Mouse (Mus musculus) spleen, postnatal 4 days (tissue): ENCODE data around the gene Maco1.
"Not testable (repeated sequence)": the region's sequence is repeated elsewhere in the genome, so short reads cannot be mapped to it uniquely, and the experiment has no call there.

Experiments
- DNase-seq, 2 experiments: peaks; one replicate each; pipeline ENCODE4 v3.0.0; 2022; ENCODE audit warnings: low spot score in 2 of 2

The Maco1 gene

GRCm38 (mm10) chr4:134858494-134858893, 5.3 kb upstream of the Maco1 start:
- DNase-seq = no peak

GRCm38 (mm10) chr4:134856501-134856900, 3.4 kb upstream of the Maco1 start:
- no peak for DNase-seq

- no peak for DNase-seq
These were observed 2.9 kb upstream of the Maco1 start for GRCm38 (mm10) chr4:134856056-134856455.

DNA sequence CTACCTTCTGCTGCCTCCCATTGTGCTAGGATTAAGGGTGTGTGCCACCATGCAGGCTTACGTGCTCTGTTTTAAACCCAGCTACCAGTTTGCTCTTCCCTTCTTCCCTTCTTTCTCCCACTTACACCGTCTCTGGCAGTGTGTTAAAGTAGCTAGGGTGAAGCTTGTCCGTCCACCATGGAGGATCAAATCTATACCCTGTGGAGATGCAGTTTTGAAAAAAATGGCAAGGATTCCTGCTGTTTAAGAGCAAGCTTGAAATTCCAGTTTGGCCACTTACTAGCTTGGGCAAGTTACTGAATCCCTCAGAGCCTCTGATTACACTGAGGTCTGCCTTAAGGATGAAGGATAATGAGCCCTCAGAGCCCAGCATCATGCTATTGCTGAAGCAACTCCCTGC, 2.2 kb upstream of the Maco1 start:
- no peak for DNase-seq

GRCm38 (mm10) chr4:134853637-134854485, 716 bp upstream of the Maco1 start:
- peak; percentile 94 to 97 for DNase-seq

DNA sequence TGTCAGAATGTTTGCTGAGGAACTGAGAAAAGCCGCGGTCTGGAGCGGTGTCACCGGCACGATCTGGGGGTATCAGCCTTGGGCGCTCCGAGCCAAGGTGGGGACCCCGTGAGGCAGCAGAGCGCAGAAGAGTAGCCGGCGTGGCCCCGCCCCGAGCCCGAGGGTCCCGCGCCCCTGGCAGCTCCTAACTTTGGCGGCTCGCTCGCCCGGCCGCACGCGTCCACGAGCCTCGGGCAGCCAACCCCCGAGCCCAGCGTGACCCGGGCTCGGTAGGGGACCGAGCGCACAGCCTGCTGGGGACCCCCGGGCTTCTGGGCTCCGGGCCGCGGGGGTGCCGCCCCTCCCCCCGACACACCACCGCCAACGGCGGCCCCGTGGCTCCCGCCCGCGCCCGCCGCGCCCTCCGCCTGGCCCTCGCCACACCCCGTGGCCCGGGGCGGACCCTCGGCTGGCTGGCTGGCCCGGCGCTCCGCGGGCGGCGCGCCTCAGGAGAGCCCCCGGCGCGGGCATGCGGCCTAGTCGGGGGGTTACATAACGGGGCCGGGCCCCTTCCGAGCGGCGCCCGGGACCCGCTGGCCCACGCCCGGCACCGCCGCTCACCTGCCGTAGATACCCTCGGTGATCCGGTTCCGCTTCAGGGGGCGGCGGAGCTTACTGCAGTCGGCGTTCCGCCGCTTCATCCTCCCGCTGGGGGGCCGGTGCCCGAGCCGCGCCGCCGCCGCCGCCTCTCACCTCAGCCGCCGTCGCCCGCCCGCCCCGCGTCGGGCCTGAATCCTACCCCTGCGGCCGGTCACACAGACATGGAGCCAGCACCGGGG, 498 bp downstream of the Maco1 start:
- peak; percentile 70 to 87 for DNase-seq

DNA sequence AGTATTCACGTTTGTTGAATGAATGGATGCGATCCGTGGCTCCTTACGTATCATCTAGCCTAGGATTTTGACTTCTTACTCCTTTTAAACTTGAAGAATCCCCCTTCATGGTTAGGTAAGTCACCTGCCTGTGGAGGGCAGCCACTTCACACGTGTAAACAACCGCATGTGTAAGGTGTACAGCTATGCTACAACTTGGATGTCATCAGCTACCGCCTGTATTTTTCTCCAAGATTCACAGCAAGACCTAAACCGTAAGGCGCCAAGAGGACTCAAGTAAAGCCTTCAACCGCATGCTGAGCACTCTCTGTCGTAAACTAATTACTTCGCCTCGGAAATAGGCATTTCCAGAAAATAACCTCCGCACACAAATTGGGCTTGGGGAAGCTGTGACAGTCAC, 1.3 kb downstream of the Maco1 start:
- no peak for DNase-seq

- DNase-seq = no peak
These were observed 1.9 kb downstream of the Maco1 start for GRCm38 (mm10) chr4:134851236-134851635.

DNA sequence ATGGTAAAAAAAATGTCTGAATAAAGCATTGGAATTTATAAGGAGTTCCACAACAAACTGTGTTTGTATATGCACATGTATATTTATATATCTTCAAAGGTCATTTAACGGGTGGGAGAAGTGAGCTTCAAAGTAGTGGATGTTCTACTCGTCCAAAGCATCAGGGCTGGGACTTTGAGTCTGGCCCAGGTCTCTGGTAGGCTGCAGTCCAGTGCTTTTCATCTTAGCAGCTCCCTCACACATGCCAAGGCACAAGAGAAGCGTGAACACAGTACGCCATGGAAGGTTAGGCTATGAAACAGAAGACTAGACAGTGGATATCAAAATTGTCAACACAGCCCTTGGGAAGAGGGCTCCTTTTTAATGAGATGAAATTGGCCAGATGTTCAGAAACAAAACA, 2.6 kb downstream of the Maco1 start:
- no peak for DNase-seq

DNA sequence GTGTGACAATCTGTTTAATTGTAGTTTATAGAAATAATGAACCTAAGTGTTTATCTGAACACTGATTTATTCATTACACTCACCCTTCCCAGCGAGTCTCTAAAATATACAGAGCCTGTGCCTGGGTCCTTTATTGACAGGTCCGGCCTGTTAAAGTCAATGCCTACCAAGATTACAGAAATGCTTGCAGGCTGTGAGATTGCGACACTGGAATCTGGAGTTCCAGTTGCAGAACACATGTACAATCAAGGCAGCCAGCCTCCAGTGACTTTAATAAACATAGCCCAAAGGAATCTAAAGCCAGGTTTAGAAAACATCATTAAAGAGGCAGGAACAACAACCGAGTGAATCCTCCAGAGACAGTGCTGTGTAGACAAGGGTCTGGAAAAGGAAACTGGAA, 5.6 kb downstream of the Maco1 start:
- DNase-seq = no peak

DNA sequence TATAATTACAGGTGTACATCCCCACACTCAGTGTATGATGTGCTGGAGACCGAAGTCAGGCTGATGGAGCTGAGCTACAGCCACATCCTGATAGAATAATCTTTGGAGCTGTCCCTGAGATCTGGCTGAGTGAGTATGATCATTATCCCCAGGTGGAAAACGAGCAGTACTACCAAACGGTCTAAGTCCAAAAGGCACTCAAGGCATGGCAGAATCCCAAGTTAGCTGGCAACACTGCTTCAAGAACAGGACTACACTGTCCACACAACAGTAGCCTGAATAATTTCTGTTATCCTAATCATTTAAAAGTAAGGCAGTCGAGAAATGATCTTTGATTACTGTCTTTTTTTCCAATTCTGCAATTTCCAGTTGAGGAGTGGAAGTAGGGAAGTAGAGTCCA, 9.6 kb downstream of the Maco1 start:
- no peak for DNase-seq

GRCm38 (mm10) chr4:134840231-134840630, 12.9 kb downstream of the Maco1 start:
- no peak for DNase-seq

DNA sequence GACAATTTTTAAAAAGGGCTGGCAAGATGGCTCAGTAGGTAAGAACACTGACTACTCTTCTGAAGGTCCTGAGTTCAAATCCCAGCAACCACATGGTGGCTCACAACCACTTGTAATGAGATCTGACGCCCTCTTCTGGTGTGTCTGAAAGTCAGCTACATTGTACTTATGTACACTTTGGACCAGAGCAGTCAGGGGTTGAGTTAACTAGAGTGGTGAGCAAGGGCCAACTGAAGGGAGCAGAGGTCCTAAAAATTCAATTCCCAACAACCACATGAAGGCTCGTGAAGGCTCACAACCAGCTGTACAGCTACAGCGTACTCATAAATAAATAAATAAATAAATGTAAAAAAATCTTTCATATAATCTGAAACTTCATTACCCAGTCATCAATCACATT, 14.4 kb downstream of the Maco1 start:
- DNase-seq = not testable (repeated sequence)

DNA sequence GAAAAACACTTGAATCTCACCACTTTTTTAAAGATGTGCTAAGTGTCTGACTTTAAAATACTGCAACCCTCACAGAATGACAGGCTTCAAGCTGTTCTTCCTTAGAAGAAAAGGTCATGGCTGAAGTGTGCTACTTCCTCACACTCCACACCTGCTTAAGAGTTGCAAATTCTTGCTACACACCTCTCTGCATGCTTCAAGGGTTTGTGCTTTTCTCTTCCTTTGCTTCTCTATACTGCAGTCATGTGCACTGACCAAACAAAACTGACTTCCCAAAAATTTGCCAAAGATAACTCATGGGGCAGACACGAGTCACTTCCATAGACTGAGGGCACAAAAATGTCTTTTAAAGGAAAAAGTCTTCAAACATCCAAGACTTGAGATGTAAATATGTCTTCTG, 14.9 kb downstream of the Maco1 start:
- no peak for DNase-seq

DNA sequence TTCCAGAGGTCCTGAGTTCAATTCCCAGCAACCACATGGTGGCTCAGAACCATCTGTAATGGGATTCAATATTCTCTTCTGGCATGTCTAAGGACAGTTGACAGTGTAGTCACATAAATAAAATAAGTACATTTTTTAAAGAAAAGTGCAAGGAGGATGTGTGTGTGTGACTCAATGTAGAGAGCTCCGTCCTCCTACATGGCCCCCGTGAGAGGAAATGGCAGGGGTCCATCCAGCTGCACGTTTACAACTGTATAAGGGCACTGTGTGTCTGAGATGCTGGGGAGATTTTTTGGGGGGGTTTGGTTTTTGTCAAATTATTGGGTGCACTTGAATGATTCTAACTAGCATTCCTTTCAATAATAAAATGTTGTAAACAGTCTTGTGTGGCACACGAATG, 17.7 kb downstream of the Maco1 start:
- no peak for DNase-seq

GRCm38 (mm10) chr4:134831934-134832333, 21.2 kb downstream of the Maco1 start:
- no peak for DNase-seq

- no peak for DNase-seq
These were observed 25.3 kb downstream of the Maco1 start for GRCm38 (mm10) chr4:134827806-134828205.

- no peak for DNase-seq
These were observed 26.8 kb downstream of the Maco1 start for GRCm38 (mm10) chr4:134826348-134826747.

DNA sequence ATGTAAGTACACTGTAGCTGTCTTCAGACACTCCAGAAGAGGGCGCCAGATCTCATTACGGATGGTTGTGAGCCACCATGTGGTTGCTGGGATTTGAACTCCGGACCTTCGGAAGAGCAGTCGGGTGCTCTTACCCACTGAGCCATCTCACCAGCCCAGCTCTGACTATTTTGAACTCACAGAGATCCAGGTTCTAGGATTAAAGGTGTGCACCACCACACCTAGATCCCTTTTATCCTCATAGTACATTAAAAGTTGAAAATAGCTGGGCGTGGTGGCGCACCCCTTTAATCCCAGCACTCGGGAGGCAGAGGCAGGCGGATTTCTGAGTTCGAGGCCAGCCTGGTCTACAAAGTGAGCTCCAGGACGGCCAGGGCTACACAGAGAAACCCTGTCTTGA, 27.3 kb downstream of the Maco1 start:
- not testable (repeated sequence) for DNase-seq

DNA sequence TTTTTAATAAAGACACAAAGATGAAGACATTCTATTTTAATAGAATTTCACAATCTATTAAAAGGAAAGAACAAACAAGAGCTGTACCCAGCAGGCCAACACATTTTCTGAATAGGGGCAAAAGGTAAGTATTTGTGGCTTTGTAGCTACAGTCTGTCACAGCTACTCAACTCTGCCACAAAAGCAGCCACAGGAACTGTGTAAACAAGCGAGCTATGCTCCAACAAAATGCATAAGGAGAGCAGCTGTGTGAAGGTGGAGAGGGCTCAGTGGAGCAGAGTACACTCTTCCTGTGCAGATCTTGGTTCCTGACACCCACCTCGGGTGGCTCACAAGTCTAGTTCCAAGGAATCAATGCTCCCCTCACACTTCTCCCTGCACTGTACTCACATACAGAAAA, 29.6 kb downstream of the Maco1 start:
- DNase-seq = no peak

DNA sequence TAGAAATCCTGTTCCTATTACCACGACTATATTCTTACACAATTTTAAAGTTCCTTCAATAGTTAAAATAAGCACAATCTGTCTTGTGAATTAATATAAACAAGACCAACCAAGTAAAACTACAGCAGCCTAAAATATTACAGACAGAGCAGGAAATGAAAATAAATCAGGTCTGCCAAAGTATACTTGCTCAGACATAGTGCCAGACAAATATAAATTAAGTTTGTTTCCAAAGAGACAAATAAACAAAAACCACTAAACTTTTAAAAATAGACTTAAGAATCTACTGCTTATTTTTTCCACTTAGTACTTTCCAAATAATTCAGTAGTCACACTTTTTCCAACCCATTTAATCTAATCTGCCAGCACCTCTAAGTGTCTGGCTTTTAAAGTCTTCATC, 32.1 kb downstream of the Maco1 start:
- no peak for DNase-seq

DNA sequence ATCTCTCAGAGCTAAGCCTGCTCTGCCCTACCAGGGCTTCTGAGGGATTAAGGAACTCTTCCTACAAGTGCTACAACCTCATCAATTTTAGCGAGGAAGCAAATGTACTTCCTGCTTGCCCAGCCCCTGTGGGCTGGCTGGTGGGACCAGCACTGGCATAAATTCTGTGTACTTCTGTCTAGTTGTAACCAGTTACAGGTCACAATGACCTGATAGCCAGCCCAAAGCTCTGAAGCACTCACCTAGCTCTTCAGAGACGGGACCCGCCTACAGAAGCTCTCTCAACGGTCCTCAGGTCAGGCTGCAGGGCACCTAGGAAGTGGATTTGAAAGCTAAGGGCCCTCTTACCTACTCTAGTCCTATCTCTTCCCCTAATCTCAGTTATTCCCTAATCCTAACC, 35.4 kb downstream of the Maco1 start:
- no peak for DNase-seq

DNA sequence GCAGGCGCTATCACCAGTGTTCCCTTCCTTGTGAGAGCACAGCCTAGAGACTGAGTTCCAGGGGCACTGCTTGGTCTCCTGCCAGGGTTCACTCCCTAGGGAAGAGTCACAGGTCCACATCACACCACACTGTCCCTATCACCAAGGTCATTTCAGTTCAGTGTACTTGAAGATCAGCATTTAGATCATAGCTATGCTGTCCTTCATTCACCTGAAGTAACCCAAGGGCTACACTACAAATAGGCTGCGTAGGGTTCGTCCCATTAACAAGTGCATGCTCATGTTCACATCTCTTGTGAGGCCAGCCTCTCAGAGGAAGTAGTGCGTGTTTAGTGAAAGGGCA, 38.9 kb downstream of the Maco1 start:
- DNase-seq = no peak
